Mouse (Mus musculus): ENCODE measurements at regions not wholly inside any gene's neighbourhood (a gene's known extent, or its start where the extent isn't known, plus 50 kb on each side); places are given as distances from the start of the nearest gene placed in this dataset.

GRCm38 (mm10) chr16:44630861-44631260, 72.2 kb upstream of the Boc start:
- TF ChIP-seq CTCF (IDR thresholded peaks at IDR 0.05; ENCODE audit: borderline replicate concordance, extremely low read depth, insufficient read depth, insufficient read length) (no peak), POLR2A (IDR thresholded peaks at IDR 0.05; ENCODE audit: borderline replicate concordance, extremely low read depth, insufficient read depth, insufficient read length, poor library complexity, severe bottlenecking) (no peak)
